Mouse (Mus musculus): Measurements from ENCODE around the gene Mvb12b. TPM values are rescaled to one million over a fixed set of nuclear protein-coding genes. Genes with fewer than 3 reads are reported as not detected.
A peak's percentile ranks its signal among the peaks of the same experiment; 100 is the strongest.

The Mvb12b gene
- polyA plus RNA-seq (2014; fragmentation: Nextera tagmentation; extraction: Ambion mirVana) = 30.9 and 31.1 TPM in 2 replicates

DNA sequence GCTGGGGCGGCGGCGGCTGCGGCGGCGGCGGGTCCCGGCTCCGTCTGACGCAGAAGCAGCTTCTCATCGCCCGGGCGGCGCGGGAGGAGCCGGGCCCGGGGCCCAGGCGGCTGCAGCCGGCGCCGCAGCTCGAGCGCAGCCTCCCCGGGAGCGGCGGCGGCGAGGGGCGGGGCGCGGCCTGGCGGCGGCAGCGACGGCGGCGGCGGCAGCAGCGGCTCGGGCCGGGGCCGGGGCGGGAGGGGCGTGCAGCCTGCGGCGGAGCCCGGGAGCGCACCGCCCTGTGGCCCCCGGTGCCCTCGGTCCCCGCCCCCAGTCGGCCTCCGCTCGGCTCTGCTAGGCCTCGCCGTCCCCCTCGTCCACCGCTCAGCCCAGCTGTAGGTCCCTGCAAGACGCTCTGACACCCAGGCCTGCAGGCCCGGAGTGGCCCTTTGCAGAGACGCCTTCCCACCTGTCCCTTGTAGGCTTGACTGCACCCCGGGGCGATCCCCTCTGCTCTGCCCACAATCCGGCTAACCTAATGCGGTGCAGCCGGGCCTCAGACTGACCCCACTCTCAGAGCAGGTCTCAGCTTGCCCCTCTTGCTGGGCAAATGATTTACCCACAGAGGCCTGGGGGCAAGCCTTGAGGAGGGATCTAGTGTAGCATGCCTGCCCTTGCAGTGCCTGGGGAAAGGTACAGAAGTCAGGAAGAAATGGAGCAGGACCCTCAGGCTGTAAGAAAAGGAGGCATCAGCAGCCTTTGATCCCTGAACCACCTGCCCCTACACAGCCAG is at the start of gene Mvb12b:
Mvb12b (minus strand) TSS at position 619 of the 772 bp plus-strand sequence.
- H3K36me3 ChIP-seq (ENCODE audit: control insufficient read depth, insufficient read depth, low read length) = no peaks in the 10 kb centered on the region
- ATAC-seq (replicated peaks; ENCODE audit: low FRiP score) = peak; percentile 81
- no peaks in the 10 kb centered on the region; the same call in 1 of the 2 replicates for H3K9me3 ChIP-seq (ENCODE audit: control insufficient read depth, low read length)
- peak; percentile 80 for DNase-seq (ENCODE audit: low spot score)
- H3K27ac ChIP-seq (ENCODE audit: low read depth, low read length) = peak within 1 kb of the TSS; percentile 86
- peak within 1 kb of the TSS; percentile 92 for H3K4me2 ChIP-seq (ENCODE audit: low read depth, low read length, severe bottlenecking)
- peak within 1 kb of the TSS; percentile 88 for H3K4me3 ChIP-seq (ENCODE audit: low read depth, low read length)
- WGBS = 0% methylated on average over 43 of the region's 67 CpGs
- H3K4me1 ChIP-seq (replicated peaks; ENCODE audit: control insufficient read depth, insufficient read depth, low read length) = peaks cover 12% of the 10 kb centered on the region
- H3K27me3 ChIP-seq (ENCODE audit: control insufficient read depth, insufficient read depth, low read length) = no peaks in the 10 kb centered on the region
- H3K9ac ChIP-seq (ENCODE audit: low read length) = peak within 1 kb of the TSS; percentile 99

DNA sequence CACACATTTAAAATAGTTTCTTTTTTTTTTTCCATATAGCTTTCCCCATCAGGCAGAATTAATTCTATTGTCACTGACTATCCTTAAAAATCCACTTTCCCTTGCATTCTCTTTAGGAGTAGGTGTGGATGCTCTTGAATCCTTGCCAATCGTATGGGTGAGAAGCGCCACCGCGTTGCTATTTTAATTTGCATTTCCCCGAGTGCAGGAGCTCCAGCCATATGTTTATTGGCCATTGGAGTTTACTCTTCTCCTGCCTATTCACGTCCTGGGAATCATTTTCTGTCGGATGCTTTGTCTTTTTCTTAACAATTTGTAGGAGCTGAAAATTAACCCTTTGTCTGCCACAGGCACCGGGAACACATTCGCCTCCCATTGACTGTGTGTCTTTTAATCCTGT is 48.0 kb upstream of the Mvb12b start:
- Histone ChIP-seq H3K27me3 (ENCODE audit: control insufficient read depth, insufficient read depth, low read length) (no peaks in the 10 kb centered on the region), H3K27ac (ENCODE audit: low read depth, low read length) (no peak overlapping the region), H3K36me3 (ENCODE audit: control insufficient read depth, insufficient read depth, low read length) (no peaks in the 10 kb centered on the region), H3K4me3 (ENCODE audit: low read depth, low read length) (no peak overlapping the region), H3K4me1 (replicated peaks; ENCODE audit: control insufficient read depth, insufficient read depth, low read length) (no peaks in the 10 kb centered on the region), H3K9ac (ENCODE audit: low read length) (no peak overlapping the region), H3K9me3 (ENCODE audit: control insufficient read depth, low read length) (no peaks in the 10 kb centered on the region; the same call in 1 of the 2 replicates), H3K4me2 (ENCODE audit: low read depth, low read length, severe bottlenecking) (no peak overlapping the region)
- WGBS = 54% methylated on average over 9 of the region's 9 CpGs
- ATAC-seq (replicated peaks; ENCODE audit: low FRiP score) (no peak), DNase-seq (ENCODE audit: low spot score) (no peak)

DNA sequence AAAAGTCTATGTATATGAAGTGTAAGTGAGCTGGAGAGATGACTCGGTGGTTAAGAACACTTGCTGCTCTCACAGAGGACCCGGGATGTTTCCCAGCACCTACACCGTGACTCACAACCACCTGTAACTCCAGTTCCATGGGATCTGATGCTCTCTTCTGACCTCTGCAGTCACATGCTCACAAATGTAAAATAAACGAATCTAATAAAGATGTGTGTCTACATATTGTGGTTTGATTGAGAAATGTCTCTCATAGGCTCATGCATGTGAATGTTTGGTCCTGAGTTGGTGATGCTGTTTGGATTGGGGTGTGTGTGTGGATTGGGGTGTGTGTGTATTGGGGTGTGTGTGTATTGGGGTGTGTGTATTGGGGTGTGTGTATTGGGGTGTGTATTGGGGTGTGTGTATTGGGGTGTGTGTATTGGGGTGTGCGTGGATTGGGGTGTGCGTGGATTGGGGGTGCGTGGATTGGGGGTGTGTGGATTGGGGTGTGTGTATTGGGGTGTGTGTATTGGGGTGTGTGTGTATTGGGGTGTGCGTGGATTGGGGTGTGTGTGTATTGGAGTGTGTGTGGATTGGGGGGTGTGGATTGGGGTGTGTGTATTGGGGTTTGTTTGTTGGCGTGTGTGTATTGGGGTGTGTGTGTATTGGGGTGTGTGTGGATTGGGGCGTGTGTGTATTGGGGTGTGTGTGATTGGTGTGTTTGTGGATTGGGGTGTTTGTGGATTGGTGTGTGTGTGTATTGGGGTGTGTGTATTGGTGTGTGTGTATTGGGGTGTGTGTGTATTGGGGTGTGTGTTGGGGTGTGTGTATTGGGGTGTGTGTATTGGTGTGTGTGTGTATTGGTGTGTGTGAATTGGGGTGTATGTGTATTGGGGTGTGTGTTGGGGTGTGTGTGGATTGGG is 46.1 kb upstream of the Mvb12b start:
- Histone ChIP-seq H3K4me1 (replicated peaks; ENCODE audit: control insufficient read depth, insufficient read depth, low read length) (no peaks in the 10 kb centered on the region), H3K9me3 (ENCODE audit: control insufficient read depth, low read length) (no peaks in the 10 kb centered on the region; the same call in 1 of the 2 replicates), H3K36me3 (ENCODE audit: control insufficient read depth, insufficient read depth, low read length) (no peaks in the 10 kb centered on the region), H3K27me3 (ENCODE audit: control insufficient read depth, insufficient read depth, low read length) (no peaks in the 10 kb centered on the region), H3K9ac (ENCODE audit: low read length) (no peak overlapping the region), H3K4me2 (ENCODE audit: low read depth, low read length, severe bottlenecking) (no peak overlapping the region), H3K27ac (ENCODE audit: low read depth, low read length) (no peak overlapping the region), H3K4me3 (ENCODE audit: low read depth, low read length) (no peak overlapping the region)
- DNase-seq (ENCODE audit: low spot score) (peak; percentile 62), ATAC-seq (replicated peaks; ENCODE audit: low FRiP score) (peak; percentile 53; the same call in 1 of the 2 replicates)
- 69% methylated on average over 10 of the region's 10 CpGs for WGBS

DNA sequence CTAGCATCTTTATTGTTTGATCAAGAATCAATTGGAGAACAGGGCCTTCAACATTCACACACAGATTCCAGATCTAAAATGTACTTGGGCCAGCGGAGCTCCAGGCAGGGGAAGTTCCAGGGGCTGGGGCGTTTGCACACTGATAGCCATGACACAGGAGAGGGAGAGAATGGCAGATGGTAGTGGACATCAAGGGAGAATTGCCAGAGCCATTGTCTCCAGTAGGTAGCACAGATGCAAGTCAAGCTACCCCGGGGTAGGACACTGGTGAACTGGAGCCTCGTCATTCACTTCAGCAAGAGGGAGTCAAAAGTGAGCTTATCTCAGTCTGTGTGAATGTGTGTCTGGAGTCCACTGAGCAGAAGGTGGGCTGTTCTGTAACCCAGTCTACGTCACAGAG is 43.4 kb upstream of the Mvb12b start:
- H3K9ac ChIP-seq (ENCODE audit: low read length) = no peak overlapping the region
- no peak overlapping the region for H3K4me2 ChIP-seq (ENCODE audit: low read depth, low read length, severe bottlenecking)
- no peaks in the 10 kb centered on the region for H3K4me1 ChIP-seq (replicated peaks; ENCODE audit: control insufficient read depth, insufficient read depth, low read length)
- H3K36me3 ChIP-seq (ENCODE audit: control insufficient read depth, insufficient read depth, low read length) = no peaks in the 10 kb centered on the region
- H3K4me3 ChIP-seq (ENCODE audit: low read depth, low read length) = no peak overlapping the region
- H3K27me3 ChIP-seq (ENCODE audit: control insufficient read depth, insufficient read depth, low read length) = no peaks in the 10 kb centered on the region
- ATAC-seq (replicated peaks; ENCODE audit: low FRiP score) (no peak), DNase-seq (ENCODE audit: low spot score) (no peak)
- H3K9me3 ChIP-seq (ENCODE audit: control insufficient read depth, low read length) = no peaks in the 10 kb centered on the region; the same call in 1 of the 2 replicates
- H3K27ac ChIP-seq (ENCODE audit: low read depth, low read length) = no peak overlapping the region
- WGBS = 77% methylated on average over 5 of the region's 5 CpGs

DNA sequence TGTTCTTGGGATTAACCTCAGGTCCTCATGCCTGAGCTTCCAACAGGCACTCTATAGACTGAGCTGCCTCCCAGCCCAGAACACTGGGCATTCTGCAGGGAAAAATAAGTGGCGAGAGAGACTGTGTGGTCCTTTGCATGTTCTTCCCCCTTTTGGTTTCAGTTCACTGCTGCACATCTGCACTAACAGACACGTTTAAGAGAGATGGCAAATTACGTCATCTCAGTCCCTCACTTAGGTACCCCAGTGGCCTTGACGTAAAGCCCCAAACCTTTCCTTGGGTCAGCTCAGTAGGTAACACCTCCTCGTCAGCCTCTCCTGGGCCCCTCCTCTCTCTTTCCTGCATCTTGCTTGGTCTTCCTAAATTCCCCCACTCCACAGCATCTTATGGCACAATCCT is 37.5 kb upstream of the Mvb12b start:
- Histone ChIP-seq H3K9ac (ENCODE audit: low read length) (no peak overlapping the region), H3K27me3 (ENCODE audit: control insufficient read depth, insufficient read depth, low read length) (no peaks in the 10 kb centered on the region; the same call in 1 of the 2 replicates), H3K9me3 (ENCODE audit: control insufficient read depth, low read length) (no peaks in the 10 kb centered on the region), H3K4me3 (ENCODE audit: low read depth, low read length) (no peak overlapping the region), H3K4me1 (replicated peaks; ENCODE audit: control insufficient read depth, insufficient read depth, low read length) (peaks cover 2% of the 10 kb centered on the region; the same call in 1 of the 2 replicates), H3K36me3 (ENCODE audit: control insufficient read depth, insufficient read depth, low read length) (no peaks in the 10 kb centered on the region), H3K27ac (ENCODE audit: low read depth, low read length) (no peak overlapping the region), H3K4me2 (ENCODE audit: low read depth, low read length, severe bottlenecking) (no peak overlapping the region)
- DNase-seq (ENCODE audit: low spot score) (no peak), ATAC-seq (replicated peaks; ENCODE audit: low FRiP score) (no peak)
- WGBS = 67% methylated on average over 5 of the region's 5 CpGs

DNA sequence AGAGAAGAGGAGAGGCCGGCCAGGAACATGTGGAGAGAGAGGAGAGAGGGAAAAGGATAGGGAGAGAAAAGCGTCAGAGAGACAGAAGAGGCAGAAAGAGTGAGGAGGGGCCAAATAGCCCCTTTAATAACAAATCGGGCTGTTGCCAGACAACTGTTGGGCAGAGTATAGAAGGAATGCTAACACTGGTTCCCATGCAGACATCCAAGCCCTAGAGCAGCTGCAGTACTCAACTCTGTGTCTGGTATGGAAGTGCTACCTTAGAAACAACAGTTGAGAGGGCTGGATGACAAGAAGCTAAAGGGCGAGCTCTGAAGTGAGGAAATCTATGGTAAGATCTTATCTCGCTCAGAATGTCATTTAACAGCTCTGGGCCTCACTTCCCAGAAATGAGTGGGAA is 35.7 kb upstream of the Mvb12b start:
- ATAC-seq (replicated peaks; ENCODE audit: low FRiP score) = no peak

DNA sequence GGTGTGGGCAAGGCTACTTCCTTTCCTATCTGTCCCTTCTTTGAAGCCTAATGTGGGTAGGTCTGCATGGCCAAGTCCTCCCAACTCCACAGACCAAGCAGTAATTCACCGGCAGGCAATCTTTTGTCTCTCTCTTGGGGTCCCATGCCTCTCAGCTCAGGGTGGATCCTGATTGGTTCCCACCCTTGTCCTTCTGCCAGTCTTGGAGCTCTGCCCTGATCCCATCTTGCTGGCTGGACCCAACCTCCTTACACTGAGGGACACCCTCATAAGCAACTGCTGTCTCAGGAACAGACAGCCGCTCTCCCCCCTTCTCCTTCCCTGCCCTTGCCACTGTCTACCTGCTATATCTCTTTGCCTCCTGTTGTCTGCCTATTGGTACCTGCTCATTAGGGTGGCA is 34.7 kb upstream of the Mvb12b start:
- H3K36me3 ChIP-seq (ENCODE audit: control insufficient read depth, insufficient read depth, low read length) = no peaks in the 10 kb centered on the region
- no peak overlapping the region for H3K27ac ChIP-seq (ENCODE audit: low read depth, low read length)
- no peak overlapping the region for H3K4me3 ChIP-seq (ENCODE audit: low read depth, low read length)
- DNase-seq (ENCODE audit: low spot score) (no peak), ATAC-seq (replicated peaks; ENCODE audit: low FRiP score) (no peak)
- no peak overlapping the region for H3K4me2 ChIP-seq (ENCODE audit: low read depth, low read length, severe bottlenecking)
- H3K9me3 ChIP-seq (ENCODE audit: control insufficient read depth, low read length) = no peaks in the 10 kb centered on the region; the same call in 1 of the 2 replicates
- H3K4me1 ChIP-seq (replicated peaks; ENCODE audit: control insufficient read depth, insufficient read depth, low read length) = peaks cover 2% of the 10 kb centered on the region; the same call in 1 of the 2 replicates
- no peak overlapping the region for H3K9ac ChIP-seq (ENCODE audit: low read length)
- 85% methylated on average over 2 of the region's 2 CpGs for WGBS
- H3K27me3 ChIP-seq (ENCODE audit: control insufficient read depth, insufficient read depth, low read length) = no peaks in the 10 kb centered on the region; the same call in 1 of the 2 replicates

More for the DNA sequence above, 35.7 kb upstream of the Mvb12b start:
- Histone ChIP-seq H3K36me3 (ENCODE audit: control insufficient read depth, insufficient read depth, low read length) (no peaks in the 10 kb centered on the region), H3K9ac (ENCODE audit: low read length) (no peak overlapping the region), H3K4me3 (ENCODE audit: low read depth, low read length) (no peak overlapping the region), H3K27ac (ENCODE audit: low read depth, low read length) (no peak overlapping the region), H3K4me2 (ENCODE audit: low read depth, low read length, severe bottlenecking) (no peak overlapping the region), H3K9me3 (ENCODE audit: control insufficient read depth, low read length) (no peaks in the 10 kb centered on the region), H3K27me3 (ENCODE audit: control insufficient read depth, insufficient read depth, low read length) (no peaks in the 10 kb centered on the region; the same call in 1 of the 2 replicates), H3K4me1 (replicated peaks; ENCODE audit: control insufficient read depth, insufficient read depth, low read length) (peaks cover 2% of the 10 kb centered on the region; the same call in 1 of the 2 replicates)
- 78% methylated on average over 5 of the region's 5 CpGs for WGBS
- no peak for DNase-seq (ENCODE audit: low spot score)

DNA sequence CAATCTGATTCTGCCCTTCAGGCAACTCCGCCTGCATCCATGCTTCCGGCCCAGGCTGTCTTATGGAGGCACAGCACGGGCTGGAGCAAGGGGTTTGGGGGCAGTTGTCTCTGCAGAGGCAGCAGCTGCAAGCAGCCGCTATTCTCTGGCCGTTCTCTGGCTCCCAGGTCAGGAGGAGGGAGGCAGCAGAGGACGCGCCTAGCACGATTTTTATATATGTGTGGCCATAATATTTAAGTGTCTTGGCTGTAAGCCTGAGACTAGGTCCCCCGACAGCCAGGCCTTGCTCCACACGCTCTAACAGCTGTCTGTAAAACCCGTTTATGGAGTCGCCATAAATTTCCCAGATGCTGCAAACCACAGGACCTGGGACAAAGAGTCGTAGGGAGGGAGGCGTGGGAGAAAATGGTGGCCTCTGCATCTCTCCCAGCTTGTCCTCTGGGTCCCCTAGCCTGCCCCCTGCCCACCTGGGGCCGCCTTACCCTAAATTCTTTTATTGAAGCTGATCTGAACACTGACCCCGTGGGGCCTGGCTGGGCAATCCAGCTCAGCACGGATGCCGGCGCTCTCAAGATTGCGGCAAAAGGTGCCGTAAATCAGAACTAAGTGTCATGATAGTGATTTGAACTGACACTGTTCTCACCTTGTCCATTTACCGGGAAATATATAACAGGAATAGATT is 32.3 kb upstream of the Mvb12b start:
- no peak for DNase-seq (ENCODE audit: low spot score)
- Histone ChIP-seq H3K27ac (ENCODE audit: low read depth, low read length) (no peak overlapping the region), H3K4me3 (ENCODE audit: low read depth, low read length) (no peak overlapping the region), H3K4me2 (ENCODE audit: low read depth, low read length, severe bottlenecking) (no peak overlapping the region), H3K36me3 (ENCODE audit: control insufficient read depth, insufficient read depth, low read length) (no peaks in the 10 kb centered on the region), H3K9me3 (ENCODE audit: control insufficient read depth, low read length) (no peaks in the 10 kb centered on the region; the same call in 1 of the 2 replicates), H3K9ac (ENCODE audit: low read length) (peak overlapping the region; percentile 45), H3K27me3 (ENCODE audit: control insufficient read depth, insufficient read depth, low read length) (no peaks in the 10 kb centered on the region; the same call in 1 of the 2 replicates), H3K4me1 (replicated peaks; ENCODE audit: control insufficient read depth, insufficient read depth, low read length) (peaks cover 2% of the 10 kb centered on the region; the same call in 1 of the 2 replicates)
- ATAC-seq (replicated peaks; ENCODE audit: low FRiP score) = no peak
- 18% methylated on average over 22 of the region's 22 CpGs for WGBS
